Mouse (Mus musculus): ENCODE results near the gene Gabrg3.

The Gabrg3 gene

DNA sequence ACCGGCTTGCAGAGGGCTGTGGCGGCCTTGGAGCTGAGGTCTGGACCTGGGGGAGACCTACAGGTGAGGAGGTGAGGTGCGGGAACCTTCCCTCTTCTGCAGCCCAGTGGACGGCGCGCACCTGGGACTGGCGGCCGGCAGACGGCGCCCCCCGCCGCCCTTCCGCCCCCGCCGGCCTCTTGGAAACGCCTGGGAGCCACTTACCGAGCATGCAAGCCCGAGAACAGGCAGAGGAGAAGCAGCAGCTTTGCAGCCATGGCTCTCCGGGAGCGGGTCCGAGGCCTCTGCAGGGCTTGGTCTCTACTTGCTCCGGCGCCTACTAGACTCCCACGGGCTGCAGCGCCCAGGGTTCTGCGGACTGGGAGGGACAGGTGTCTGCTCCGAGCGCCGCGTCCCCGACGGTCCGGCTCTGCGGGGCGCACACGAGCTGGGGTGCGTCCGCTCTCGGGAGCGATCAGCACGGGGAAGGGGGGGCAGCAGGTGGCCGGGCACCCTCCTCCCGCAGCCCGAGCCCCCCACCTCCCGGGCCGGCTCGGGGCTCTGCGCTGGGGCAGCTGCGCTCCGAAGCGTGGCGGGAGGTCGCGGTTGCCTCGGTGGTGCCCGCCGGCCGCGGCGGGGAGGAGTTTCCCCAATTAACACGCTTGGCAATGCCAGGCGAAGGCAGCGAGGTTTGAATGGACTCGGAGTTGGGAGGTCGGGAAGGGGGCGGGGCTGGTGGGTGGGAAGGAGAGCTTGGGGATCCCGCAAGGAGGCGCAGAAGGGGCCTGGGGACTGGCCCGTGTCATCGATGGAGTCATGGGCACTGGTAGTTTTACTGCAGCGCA lies at the start of gene Gabrg3:
Gene Gabrg3 (minus strand): TSS at position 672 of the 824 bp plus-strand sequence.
- DNase-seq (ENCODE audit: low spot score in 2 of 2), result peak; percentile 28 to 40

DNA sequence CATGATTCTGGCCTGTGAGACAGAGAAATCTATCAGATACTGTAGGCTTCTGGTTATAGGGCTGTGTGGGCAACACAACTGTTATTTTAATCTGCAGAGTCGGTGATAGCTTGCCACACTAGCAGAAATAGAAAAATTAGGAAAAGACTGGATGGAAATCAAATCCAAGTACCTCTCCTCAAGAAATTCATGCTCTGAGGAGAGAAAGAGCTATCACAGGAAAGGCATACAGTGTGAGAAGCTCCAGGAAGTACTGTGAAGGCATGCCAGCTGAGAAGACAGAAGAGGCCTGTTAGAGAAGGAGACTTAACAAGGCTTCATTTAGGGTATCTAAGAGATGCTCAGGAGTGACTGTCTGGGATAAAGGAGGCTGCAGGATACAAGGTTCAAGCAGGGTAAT lies 35.7 kb upstream of the Gabrg3 start:
- DNase-seq (ENCODE audit: low spot score in 2 of 2), result no peak

DNA sequence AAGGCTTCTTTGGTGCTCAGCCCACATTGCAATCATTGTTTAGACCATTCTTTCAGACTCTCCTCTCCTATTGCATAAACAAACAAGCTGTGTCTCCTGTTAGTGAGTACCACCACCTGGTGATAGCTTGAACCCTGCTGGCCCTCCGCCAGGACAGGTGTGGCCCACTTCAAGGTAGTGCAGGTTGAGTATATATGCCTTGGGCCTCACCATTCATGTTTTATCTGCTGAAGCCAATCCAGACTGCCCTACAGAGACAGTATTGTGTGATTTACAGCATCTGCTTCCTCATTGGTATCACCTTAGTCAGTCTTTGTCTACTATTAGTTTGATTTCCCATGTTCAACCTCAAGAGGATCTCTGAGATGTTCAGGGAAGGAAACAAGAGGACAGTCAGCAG lies 34.1 kb upstream of the Gabrg3 start:
- no peak for DNase-seq (ENCODE audit: low spot score in 2 of 2)

DNA sequence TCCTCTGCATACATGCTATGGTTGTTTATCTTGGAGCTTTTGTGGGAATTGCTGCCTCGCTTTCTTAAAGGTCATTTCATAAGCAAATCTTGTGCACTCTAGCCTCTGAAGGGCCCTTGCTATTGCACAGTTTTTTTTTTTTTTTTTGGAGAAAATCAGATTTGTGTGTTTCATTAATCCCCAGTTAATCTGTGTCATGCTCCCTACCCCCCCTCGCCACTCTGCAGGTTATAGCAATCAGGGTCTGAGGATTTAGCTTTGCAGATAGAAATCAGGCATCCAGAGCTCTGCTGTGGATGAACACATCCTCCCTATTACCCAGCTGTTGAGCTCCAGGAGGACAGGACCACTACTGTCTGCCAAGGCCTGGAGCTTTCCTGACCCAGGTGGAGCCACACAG lies 32.4 kb upstream of the Gabrg3 start, which contains the start of gene Gabrb3:
Gene Gabrb3 (plus strand): TSS at position 301 of the 400 bp plus-strand sequence.
- DNase-seq (ENCODE audit: low spot score in 2 of 2), result no peak

DNA sequence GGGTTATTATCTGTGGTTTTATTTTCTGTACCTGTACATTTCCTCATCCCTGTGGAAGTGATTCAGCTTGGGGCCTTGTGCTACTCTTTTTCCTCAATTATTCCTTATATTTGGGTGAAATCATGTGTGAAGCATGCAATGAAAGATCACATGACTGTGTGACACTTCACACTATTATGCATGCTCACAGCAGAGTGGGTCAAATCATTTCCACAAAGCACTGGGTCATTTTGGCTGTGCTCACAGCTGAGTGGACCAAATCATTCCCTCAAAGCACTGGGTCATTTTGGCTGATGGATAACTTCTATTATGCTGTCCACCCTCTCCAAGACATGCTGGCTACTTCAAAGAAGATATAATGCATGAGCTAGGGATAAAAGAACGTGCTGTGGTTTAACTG lies 25.9 kb upstream of the Gabrg3 start:
- DNase-seq (ENCODE audit: low spot score in 2 of 2), result no peak

DNA sequence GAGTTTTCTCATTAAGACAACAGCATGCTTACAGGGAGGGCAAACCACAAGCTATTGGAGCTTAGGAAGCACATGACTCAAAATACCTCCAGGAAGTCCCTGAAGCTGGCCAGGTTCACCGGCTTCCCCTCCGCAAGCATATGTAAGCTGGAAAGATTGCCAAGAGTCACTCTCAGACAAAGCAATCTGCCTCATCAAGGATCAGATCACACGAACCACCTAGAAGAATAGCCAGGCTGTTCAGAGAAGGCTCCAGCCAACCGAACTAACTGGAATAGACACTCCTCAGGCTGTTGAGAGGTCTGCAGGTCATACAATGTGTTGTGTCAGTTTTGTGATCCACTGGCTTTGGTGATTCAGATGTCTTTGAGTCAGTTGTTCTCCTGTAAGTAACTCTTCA lies 24.2 kb upstream of the Gabrg3 start:
- DNase-seq (ENCODE audit: low spot score in 2 of 2), result no peak

DNA sequence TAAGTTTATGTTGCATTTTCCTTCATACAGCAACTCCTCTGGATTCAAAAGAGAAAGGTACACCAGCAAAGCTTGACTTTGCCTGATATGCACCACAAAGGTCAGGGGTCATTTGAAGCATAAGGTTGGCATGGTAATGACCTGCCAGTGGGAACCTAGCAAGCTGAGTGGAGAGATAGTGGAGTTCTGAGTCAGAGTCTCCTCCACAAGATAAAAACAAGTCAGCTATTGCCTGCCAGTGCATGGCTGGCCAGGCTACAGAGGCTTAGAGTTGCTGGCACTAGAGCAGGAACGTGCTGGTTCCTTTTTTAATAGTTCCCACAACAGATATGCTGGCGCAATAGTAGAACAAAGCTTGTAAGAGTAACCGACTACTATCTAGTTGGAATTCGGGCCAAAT lies 6.6 kb upstream of the Gabrg3 start:
- no peak for DNase-seq (ENCODE audit: low spot score in 2 of 2)

DNA sequence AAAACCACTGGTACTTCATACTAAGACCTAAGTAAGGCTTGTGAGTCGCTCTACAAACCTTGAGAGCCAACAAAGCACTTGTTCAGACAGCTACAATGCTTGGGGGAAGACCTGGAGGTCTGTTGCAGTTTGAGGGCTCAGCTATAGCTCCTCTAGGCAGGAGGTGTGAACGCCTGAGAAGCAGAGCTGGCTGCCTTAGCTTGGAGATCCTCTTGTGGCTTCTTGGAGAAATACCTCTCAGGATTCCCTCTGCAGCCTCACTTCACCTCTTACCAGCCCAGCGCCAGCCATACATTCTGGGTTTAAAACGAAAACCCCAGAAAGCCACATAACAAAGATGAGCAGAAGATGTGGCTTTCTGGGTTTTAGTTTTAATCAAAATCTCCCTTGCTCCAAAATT lies 3.1 kb upstream of the Gabrg3 start:
- no peak for DNase-seq (ENCODE audit: low spot score in 2 of 2)

DNA sequence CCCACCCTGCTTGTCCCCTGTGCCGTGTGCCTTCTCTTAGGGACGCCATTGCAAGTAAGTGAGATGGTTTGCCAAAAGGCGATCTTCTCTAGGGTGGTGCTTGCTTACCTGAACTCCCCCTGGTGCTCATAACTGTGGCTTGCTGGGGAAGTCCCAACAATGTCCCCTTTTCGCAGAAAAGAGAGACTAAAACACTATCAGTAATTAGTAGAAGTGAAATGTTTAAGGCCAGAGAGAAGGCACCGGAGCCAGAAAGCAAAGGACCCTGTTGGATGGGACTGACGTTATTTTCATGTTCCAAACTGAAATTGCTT lies 310 bp upstream of the Gabrg3 start:
- DNase-seq (ENCODE audit: low spot score in 2 of 2), result no peak

DNA sequence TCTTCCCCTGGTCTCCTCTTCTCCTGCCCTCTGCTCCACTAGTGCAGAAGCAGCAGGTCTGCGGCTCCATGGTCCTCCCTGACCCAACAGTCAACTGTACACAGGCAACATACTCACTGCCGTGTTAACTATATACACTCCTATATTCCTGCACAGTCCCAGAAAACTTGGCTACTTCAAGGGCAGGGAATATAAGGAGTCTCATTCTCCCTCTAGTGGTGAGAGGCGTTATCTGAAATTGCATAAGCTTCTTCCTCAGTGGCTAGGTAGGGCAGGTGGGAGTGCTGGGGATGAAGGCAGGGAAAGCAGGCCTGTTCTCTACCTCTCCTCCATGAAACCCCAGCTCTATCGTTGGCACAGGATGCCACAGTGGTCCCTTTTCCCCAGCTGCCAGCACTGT lies 2.9 kb downstream of the Gabrg3 start:
- peak in 1 of 2 experiments; percentile 17 for DNase-seq (ENCODE audit: low spot score in 2 of 2)

DNA sequence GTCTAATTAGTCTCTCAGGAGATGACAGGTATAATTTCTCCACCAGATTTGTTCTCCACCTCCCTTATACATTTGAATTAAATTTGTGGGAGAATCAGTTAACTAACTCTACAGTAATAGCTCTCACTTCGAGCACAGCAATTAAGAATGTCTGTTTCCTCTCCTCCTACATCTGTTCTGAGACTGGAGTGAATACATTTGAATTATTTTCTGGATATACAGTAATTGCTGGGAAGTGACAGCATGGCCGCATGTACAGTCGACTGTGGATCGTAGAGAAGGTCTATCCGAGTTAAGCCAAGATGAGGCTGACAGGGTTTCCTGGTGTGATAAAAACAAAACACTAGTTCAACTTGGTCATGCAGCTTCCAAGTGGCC lies 21.0 kb downstream of the Gabrg3 start:
- DNase-seq (ENCODE audit: low spot score in 2 of 2), result no peak

DNA sequence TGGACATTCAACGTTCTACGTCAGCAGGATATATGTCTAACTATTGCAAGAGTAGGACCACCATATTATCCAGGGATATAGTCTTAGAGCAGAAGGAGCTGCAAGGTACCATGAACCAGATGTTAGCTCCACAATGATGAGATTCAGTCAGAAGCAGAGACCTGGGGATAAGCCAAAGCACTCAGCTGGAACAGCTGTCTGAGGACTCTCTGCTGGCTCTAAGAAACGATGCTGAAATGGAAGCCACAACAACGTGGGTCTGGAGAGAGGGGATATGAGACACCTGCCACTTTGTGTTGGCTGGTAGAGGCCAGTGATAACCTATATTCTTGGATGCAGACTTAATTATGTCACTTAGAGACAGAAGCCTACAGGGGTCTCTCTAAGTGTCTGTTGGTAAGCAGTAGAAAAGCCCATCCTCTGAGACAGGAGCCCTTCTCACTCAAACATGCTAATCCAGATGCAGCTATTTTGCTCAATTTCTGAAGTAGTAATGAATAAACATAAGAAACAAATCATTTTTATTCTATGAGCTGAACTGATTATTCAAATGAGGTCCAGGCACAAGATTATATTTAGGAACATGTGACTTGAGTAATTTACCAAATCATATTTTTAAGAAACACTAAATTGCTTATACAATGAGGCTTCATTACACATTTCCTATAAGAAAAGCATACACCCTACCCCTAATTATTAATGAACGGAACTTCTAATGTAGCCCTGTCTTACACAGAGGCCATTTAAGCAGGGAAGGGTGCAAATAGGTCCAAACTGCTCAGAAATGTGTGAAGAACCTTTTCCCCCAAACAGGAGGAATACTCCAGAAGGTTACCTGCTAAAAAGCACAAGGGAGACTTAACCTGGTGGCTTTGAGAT lies 21.6 kb downstream of the Gabrg3 start:
- DNase-seq (ENCODE audit: low spot score in 2 of 2), result no peak

DNA sequence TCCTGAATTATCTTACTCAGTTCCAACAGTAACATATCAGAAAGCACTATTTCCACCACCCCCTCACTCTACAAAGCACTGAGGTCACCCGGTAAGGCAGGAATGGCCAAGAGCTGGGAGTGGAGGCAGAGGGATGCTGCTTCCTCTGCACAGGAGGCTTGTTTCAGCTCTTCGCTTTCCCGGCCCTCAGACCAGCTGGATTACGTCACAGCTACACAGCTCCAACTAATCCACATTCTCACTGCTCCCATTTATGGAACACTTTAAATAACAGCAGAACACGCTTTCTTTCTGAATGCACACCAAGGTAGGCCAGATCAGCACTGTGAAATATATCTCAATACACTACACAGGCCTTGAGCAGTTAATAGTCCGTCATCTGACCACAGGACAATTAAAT lies 23.2 kb downstream of the Gabrg3 start:
- DNase-seq (ENCODE audit: low spot score in 2 of 2), result no peak

DNA sequence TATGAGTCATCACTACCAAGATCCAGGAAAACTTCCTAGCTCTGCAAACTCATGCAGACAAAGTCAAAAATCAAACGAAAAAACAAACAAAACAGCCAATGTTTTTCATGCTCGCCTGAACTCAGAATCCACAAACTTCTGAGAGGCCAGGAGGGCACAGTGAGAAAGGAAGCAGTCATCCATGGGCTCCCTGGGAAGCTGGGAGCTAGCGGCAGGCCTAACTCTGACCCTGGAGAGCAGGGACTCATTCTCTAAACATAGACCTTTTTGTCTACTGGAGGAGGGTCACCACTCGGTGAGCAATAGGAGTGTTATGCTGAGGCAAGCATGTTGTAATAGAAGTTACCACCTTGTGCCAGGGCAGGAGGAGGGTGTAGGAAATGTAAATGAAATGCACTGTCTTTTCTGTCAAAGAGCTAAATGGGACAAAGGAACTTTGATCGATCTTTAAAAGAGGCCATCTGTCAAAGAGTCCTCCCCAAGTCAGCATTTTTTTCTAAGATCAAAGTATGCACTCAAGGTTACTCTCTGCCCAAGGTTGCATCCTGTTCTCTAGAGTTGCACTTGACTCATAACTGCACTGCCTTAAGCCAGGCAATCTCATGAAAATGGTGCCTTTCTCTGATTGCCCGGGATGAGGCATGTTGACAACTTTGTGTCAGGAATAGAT lies 29.0 kb downstream of the Gabrg3 start:
- no peak for DNase-seq (ENCODE audit: low spot score in 2 of 2)

DNA sequence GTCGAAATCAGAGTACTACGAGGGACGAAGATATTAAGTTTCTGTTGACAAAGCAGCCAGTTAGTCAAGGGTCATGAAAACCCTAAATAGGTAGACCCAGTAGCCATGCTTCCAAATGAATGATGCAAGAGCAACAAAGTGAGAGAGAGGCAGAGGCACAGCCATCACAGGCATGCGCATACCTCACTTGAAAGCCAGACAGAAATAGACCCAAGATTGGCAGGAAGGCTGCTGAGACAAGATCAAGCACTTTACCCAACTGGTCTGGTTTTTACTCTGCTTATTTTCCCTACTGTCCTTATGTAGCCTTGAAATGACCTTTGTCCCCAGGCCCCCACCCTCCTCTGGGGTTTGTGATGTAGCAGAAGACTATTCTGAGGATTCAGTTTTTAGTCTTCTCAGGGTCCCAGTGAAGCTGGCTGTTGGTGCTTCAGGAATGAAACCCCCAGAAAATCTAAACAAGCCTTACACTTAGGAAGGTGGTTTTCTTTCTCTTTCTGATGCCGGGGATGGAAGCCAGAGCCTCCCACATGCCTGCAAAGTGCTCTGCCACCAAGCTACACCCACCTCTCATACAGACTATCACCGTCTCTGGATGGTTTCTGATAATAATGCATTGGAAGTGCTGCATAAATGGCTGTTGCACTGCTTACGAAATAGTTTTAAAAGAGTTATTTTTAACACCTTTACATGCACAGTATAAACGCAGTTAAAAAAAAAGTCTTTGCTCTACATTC lies 30.3 kb downstream of the Gabrg3 start:
- DNase-seq (ENCODE audit: low spot score in 2 of 2), result no peak

DNA sequence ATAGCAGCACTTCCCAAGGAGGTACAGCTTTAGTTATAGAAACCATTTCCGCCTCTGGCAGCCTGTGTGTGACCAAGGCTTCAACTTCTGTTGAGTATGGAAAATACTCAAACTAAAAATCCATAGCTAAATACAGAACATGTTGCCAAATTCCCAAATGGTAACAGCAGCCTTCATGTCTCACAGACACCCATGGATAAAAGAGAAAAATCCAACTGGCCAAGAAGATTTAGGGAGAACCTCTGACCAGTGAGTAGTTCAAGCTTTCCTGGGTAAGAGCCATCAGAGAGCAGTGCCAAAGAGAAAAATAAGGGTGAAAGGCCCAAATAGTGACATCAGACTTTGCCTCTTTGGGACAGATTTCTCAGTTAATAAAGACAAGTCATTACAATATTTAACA lies 38.2 kb downstream of the Gabrg3 start:
- DNase-seq (ENCODE audit: low spot score in 2 of 2), result no peak

DNA sequence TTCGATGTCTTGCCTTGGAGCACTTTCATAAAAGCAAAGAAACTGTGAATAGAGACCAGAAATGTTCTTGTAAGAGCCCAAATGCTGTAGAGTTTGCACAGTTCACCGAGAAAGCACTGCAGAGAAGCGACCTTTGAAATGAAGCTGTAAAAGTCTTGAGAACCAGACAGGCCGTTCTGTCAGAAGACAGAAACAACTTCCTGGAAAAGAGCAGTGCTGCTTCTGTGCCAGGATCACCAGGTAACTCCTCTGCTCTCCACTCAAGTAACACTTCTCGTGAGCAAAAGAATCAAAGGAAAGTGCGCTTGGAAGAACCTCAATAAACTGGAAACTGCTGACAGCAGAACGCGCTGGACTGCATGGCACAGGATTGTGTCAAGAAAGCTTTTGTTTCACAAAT lies 45.1 kb downstream of the Gabrg3 start:
- no peak for DNase-seq (ENCODE audit: low spot score in 2 of 2)

DNA sequence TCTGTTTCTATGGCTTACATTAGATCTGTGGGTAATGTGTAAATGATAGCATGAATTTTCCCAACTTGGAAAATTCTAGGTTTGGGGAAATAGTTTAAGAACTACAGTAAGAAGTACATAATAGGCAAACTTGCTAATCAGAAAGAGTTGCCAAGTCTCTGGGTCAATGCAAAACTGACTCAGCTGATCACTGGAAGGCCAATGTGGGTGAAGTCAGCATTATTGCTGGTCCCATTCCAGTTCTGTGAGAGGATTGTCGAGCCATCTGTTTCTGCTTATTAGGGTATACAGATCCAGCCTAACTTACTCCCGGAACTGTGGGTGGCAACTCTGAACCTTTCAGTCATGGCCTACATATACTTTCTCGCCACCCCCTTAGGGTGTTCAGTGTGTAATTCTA lies 55.8 kb downstream of the Gabrg3 start:
- no peak for DNase-seq (ENCODE audit: low spot score in 2 of 2)

DNA sequence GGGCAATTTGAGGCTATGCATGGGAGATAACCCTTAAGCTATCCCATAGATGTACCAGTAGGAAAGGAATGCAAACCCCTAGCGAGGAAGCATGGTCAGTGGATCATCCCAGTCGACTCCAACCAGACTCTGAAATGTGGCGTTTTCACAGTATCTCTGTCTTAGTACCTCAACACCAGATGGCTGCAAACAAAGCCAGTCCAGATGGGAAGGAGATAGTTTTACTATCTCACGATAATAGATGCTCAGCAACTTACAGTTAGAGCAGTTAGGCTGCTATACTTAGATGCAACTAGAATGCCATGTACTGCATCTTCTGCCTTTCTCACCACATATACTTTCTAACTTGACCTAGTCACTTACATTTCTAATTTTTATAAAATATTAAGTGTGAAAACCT lies 56.7 kb downstream of the Gabrg3 start:
- DNase-seq (ENCODE audit: low spot score in 2 of 2), result no peak

DNA sequence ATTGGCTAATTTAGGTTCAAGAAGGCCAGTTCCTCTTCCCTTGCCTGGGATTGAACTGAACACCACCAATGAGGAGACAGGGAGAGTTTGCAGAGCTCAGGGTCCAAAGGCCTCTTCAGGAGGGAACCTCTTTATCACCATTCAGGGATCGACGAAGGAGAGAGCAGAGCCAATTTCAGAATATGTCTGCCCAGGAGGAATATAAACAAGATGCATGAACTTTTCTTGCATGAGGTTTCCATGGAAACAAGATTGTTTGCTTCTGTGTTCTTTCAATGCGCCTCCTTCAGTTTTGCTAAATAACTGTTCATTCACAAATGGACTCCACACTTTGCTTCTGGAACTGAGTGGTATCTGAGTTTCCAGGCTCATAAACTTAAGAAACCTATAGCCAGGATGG lies 62.5 kb downstream of the Gabrg3 start:
- DNase-seq (ENCODE audit: low spot score in 2 of 2), result no peak

DNA sequence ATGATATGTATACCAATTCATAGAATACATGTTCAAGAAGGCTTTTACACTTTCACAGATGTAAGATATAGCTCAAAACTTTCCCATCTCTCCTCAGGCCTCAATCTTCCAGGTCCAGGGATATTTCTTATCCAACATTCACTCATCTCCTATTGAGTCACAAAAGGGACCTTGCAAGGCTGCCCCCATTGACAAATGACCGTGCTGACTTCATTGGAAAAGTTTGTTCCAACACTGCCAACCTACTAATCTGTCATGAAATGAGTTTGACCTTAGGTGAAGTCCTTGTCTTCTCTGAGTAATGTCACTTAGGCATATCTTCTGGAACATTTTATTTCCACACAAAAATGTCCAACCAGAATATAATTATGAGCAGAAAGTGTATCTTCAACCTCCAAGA lies 64.9 kb downstream of the Gabrg3 start:
- DNase-seq (ENCODE audit: low spot score in 2 of 2), result no peak

DNA sequence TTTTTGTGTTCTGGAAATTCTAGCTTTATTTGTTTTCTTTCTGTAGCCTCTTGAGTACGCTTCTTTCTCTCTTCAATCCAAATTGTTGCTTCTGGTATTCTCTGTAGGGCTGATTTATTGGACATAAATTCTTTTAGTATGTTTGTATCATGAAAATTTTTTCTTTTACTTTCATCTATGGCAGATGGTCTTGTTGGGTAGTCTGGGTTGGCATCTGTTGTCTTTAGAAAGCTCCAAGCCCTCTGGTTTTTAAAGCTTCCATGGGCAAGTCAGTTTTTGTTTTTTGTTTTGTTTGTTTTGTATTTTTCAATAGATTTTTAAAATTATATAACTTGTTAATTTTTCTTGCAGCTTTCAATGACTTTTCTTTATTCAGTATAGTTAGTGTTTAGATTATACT lies 72.0 kb downstream of the Gabrg3 start:
- no peak for DNase-seq (ENCODE audit: low spot score in 2 of 2)
